Mouse (Mus musculus) heart, postnatal 0 days (tissue): ENCODE measurements around the gene Hdgf.

Source experiments
- CTCF ChIP-seq: IDR thresholded peaks from 2 replicates; pipeline ENCODE4 v1.5.1; 2016; ENCODE audit warnings: antibody characterized with exemption, control low read depth, low read depth
- EP300 ChIP-seq: IDR thresholded peaks from 2 replicates; pipeline ENCODE4 v1.6.1; 2016; ENCODE audit warnings: antibody characterized with exemption, low read depth

DNA sequence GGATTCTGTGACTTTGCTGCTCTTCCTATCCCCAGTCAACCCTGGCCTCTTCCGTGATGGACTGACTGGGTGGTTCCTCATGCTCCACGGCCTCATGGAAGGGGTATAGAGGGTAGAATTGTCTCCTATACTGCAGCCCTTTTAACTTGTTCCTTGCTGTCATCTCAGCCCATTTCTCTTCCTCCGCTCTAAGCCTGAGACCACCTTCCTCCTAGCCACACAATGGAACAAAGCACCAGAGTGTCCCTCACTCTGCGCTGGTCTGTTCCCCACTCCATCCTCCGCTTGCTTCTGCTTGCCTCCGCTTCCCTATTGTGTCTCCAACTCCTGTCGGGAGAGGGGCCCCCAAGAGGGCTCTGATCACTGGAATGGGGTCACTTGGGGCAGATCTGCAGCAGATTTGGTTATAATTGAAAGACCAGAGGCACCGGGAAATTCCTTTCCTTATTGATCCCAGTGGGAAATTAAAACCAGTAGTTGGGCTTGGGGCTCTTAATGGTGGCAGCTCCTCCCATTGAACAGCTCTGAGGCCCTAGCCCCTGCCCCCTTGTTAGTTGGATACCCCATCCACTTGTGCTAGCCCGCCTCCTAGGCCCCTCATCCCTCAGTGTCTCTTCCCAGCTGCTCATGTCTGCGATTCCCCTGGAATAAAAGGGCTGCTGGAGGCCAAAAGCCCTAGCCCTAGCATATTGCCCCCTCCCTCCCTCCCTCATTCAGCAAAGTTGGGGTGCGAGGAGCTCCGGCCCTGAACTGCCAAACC is 39.8 kb downstream of the Hdgf start:
- TF ChIP-seq CTCF = no peak
- TF ChIP-seq EP300 = no peak
